Mouse (Mus musculus) liver, postnatal 0 days (tissue): ENCODE results near the gene Hephl1.

ENCODE experiments used
- CTCF ChIP-seq: sonication (generic); IDR thresholded peaks from 2 replicates; pipeline ENCODE4 v1.5.1; 2016; ENCODE audit warnings: antibody characterized with exemption, low read depth
- EP300 ChIP-seq: IDR thresholded peaks from 2 replicates; pipeline ENCODE4 v1.6.1; 2016; ENCODE audit warnings: antibody characterized with exemption, low read depth, mild to moderate bottlenecking

GRCm38 (mm10) chr9:15105136-15105535, 6.8 kb downstream of the Hephl1 start:
- TF ChIP-seq CTCF (peak; percentile 42), EP300 (no peak)
